Mouse (Mus musculus) lung, postnatal 0 days (tissue): Measurements from ENCODE around the gene Myo5c.

Experiments
- CTCF ChIP-seq: IDR thresholded peaks from 2 replicates; pipeline ENCODE4 v1.5.1; 2016; ENCODE audit warnings: antibody characterized with exemption, mild to moderate bottlenecking
- EP300 ChIP-seq: IDR thresholded peaks from 2 replicates; pipeline ENCODE4 v1.6.1; 2016; ENCODE audit warnings: antibody characterized with exemption, mild to moderate bottlenecking, control low read depth

- TF ChIP-seq CTCF (peak; percentile 71), EP300 (no peak)
Observed at GRCm38 (mm10) chr9:75280814-75281213, 49.0 kb downstream of the Myo5c start.
